Mouse (Mus musculus) gastrocnemius, postnatal 25 days (tissue): ENCODE results near the gene Sptssb. TPM values are rescaled to one million over a fixed set of nuclear protein-coding genes. Genes with fewer than 3 reads are reported as not detected.

Experiments
- DNase-seq: peaks from one replicate; pipeline ENCODE4 v3.0.0; 2022
- total RNA-seq, 2 experiments: library from RNA; stranded (reverse); gene quantifications; 1 replicate in 1 of 2; 2 replicates in 1 of 2; pipeline ENCODE4 v1.2.3; 2021

Gene Sptssb
- total RNA-seq, 2 experiments from 2014 or later, result not detected

DNA sequence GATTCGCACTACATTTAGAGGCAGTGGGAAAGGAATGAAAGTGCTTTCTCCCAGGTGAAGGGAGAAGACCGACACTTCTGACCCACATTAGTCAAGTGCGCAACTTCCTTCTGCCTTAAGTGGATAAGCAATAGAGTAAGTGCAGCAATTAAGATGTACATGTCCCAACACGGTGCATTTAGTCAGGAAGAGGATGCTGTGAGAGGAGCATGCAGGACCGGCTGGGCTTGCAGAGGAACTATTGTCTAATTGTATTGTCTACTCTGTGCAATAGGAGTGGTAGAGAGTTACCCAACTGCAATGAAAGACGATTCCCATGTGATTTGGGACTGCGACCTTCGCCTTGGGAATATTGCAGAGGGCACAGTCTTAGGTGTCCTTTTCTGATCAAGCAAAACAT lies 30.2 kb downstream of the Sptssb start:
- DNase-seq, result no peak

GRCm38 (mm10) chr3:69824536-69824935 lies 35.2 kb downstream of the Sptssb start:
- no peak for DNase-seq

DNA sequence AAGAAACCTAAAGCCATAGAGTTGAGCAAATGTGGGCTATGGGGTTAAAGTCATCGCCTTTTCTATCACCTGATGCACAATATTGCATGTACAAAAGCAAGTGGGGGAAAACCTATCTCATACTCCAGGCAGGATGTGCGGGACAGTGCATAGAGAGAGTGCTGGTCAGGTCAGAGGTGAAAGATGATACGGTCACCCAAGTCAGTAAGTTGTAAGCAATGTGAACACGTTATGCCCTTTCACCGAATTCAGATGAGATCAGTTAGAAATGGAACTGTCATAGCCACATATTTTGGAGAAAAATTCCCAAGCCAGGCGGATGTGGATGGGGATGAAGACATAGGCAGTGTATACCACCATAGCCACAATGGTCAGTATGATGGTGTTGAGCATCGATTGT lies 39.1 kb downstream of the Sptssb start:
- DNase-seq, result no peak

DNA sequence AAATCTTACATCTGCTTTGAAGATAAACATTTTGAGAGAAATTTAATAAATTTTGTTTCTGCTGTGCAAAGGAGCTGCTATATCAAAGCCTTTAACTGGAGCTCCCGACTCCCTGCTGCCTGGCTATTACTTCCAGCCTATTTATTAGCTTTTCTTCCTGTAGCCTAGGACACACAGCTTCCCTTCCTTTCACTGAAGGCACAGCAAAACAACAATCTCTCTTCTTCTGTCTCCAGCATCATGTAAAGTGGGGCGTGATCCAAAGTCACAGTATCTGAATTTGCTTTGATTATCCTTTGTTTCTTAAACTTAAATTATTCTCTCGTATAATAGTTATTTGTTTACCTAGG lies 39.9 kb downstream of the Sptssb start:
- DNase-seq, result no peak

- DNase-seq, result no peak
Measured at GRCm38 (mm10) chr3:69819146-69819850, 40.4 kb downstream of the Sptssb start.

DNA sequence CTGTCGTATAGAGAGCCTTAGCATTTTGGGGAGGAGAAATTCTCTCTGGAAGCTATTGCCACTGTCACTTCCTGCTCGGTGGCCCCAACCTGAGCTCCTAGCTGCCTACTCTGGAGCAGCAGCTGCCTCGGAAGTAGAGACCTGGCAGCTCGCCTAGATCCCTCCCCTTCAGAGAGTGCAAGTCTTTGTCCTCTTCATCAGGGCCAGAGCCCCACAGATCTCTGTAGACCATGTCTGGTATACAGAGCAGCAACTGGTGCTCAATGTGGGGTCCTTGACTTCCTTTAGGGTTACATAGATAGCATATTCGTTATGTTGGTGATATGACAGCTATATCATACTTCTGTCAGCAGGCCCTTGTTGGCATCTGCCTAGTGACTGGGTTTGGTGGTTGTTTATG lies 41.3 kb downstream of the Sptssb start:
- no peak for DNase-seq

GRCm38 (mm10) chr3:69816547-69816946 lies 43.2 kb downstream of the Sptssb start:
- DNase-seq, result no peak

DNA sequence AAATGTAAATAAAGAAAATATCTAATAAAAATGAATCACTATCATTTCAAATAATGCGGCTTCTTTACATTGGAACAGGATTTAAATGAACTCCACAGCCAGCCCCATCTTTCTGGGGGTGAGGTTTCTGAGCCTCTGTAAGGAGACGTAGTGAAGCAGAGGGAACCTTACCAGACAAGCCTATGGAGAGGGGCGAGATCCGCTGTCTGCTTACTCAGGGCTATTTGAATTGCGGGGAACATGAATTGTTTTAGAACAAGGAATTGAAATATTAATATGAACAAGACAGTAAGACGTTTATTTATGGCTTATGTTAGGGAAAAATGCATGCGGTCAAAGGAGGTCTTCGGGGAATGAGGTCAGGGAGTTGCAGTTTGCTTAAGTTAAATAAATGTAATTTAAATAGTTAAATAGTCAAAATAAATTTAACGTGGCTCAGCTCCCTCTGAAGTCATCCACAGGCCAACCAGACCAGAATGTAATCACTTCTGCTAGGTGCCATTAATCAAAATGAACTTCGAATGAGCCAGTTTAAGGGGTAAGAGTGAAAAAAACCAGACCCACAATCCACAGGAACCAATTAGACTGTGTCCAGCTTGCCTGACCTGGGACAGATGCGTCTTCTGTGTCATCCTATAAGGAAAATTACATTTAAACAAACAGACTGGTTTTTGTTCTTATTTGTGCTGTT lies 46.6 kb downstream of the Sptssb start:
- no peak for DNase-seq

DNA sequence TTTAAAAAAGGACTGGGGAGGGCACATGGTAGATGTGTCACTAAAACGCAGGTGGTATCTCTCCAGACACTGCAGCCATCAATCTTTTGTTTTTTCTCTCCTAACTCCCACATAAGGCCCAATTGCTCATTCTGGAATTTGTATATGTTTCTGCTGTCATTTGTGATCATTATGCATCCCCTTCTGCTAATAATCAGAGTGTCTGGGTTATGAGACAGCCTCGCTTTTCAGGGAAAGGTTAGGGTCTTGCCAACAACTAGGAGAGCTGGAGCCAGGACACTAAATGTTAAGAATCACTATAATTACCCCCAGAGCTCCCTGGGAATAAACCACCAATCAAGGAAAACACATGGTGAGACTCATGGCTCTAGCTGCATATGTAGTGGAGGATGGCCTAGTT lies 47.3 kb downstream of the Sptssb start:
- no peak for DNase-seq

DNA sequence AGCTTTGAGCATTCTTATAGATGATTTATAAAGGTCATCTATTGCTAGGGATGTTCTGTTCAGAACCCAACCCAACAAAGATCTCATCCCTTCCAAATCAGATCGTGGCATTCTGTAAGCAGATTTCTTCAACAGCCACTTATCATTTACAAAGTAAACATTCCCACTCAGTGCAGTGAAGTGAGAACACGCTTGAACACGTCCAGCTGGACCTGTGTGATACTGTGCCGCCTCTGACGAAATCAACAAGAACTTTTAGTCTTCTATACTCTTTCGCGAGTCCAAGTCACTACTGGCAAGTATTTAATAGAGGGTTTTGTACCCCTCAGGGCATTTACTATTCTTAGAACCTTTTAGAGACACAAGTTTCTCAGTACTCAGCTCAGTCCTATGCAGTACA lies 51.3 kb downstream of the Sptssb start:
- no peak for DNase-seq

GRCm38 (mm10) chr3:69803137-69803536 lies 56.6 kb downstream of the Sptssb start:
- DNase-seq, result no peak

DNA sequence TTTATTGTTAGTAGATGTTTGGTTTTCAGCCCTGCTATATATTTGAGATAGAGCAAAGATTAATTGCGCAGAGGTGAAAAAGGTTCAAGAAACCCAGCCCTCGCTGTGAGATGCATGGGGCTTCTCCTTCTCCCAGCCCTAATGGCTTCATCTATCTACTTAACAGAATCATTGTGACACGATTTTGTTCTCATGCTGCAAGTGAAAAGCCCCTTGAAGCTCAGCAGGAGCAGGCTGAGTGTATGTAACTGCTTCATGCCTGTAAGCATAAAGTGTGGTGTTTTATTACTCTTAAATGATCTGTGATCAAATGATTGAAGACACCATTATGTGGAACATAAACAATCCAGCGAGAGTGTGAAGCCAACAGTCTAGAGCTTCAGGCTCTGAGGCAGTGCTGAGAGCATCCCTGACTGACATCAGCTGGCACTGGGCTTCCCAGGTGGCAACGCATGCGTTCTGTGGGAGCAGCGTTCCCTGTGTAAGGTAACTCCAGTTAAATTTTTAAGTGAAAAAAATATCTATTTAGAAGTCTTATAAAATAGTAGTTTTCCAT lies 58.8 kb downstream of the Sptssb start:
- no peak for DNase-seq

DNA sequence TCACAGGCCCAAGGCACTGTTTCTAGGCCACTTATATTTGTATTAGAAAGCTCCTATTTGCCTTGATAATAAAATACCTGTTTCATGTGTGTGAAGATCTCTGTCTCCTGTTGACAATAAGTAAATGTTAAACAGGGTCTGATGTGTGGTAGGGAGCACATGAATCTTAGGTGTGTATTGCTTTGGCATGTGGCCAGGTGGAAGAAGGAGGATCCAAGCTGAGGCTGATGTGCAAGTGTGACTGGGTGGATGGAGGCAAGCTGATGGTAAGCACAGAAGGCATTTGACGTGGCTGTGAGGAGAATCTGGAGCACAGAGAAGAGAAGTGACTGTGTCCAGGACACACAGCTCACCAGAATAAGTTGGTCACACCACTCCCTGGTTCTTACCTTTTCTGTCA lies 60.6 kb downstream of the Sptssb start:
- no peak for DNase-seq

DNA sequence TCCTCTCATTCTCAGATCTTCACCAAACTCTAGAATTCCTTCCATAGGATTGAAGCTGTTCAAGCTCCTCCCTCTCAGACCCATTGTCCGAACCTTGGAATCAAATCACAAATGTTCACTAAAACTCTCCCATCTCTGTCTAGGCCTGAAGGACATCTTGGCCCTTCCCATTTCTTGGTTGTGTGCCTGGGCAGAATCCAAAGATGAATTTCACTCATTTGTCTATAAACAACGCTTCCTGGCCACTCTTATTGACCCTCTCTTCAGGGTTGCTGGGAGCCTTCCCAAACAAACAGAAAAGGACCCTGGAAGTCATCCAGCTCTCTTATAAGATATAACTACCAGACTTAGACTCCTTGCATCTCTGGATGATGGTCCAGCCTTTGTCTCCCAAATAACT lies 61.8 kb downstream of the Sptssb start:
- no peak for DNase-seq

- DNase-seq, result no peak
Measured at GRCm38 (mm10) chr3:69797533-69797932, 62.2 kb downstream of the Sptssb start.

- DNase-seq, result no peak
Measured at GRCm38 (mm10) chr3:69792823-69793417, 66.8 kb downstream of the Sptssb start.

DNA sequence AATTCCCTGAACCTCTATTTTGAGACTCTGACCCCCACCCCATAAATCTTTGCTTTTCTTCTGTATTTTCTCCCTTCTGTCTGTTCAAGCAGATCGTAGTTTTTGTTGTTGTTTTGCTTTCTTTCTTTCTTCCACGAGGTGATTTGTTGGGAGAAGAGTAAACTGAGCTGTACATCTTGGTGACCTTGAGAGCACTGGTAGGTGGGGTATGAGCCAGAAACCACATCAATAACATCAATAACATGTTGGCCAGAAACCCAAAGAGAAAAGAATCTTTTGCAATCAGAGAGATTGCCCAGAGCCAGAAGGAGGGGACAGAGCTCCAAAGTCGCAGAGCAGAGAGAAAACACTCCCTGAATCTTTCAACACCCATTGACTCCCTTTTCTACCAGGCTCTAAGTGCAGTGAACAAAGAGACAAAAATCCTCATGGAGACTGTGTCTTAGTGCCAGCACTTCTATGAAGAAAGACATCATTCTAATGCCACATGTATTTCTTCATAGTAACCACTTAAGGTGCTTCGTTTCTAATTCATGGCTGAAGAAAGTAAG lies 80.4 kb downstream of the Sptssb start:
- no peak for DNase-seq

- no peak for DNase-seq
Measured at GRCm38 (mm10) chr3:69773356-69773755, 86.4 kb downstream of the Sptssb start.

Other genes with a start within 250 kb of the Sptssb start
- 10 to 100 TPM; 24.2 to 34.7 TPM for gene Nmd3, start 138.0 kb downstream of the Sptssb start, total RNA-seq
- gene Otol1, start 147.7 kb upstream of the Sptssb start, total RNA-seq, result not detected